11 mouse cellular contexts compared by ENCODE assay signal in the genomic region with DNA sequence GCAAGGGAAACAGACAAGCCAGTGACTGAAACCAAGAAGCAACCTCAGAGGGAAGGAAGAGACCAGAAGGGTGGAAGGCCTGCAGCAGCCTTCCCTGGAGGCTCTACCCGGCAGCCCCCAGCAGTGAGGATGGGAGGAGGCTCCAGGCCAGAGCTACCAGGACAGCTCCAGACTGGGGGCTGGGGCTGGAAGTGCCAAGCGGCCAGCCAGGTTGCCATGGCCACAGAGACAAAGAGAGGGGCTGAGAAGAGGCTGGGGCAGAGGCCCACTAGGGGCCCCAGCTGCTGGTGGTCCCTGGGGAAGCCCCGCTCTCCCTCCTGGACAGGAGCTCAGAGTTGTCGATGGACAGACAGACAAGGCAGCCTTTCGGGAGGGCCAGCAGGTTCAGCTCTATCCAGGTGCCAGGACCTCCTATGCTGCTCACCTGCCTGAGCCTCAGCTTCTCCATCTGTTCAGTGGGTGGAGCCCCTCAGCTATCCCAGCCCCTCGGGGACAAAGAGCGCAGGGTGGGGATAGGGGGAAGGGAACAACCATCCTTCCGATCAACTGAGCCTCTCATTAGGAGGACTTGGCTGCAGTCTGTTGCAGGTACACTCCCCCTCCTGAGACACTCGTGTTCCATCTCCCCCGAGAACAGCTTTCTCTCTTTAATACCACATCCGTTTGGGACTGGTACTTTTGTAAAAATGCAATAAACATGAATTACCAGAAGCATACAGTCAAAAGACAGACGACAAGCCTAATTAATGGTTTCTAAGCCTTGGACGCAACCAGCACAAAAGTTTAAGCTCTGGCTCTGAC. TPM values are rescaled to one million over a fixed set of nuclear protein-coding genes. Genes with fewer than 3 reads are reported as not detected.
A peak's percentile ranks its signal among the peaks of the same experiment; 100 is the strongest.
DNase-seq lines count a peak whose midpoint lies in the region; ATAC-seq and TF ChIP-seq lines count a peak whose summit lies in the region.
"Had no signal": no experiment of that assay in that cellular context is flagged by ENCODE, and none has a peak within 500 bp of the region (broad histone marks: within the 10 kb centered on the region; RNA-seq: fewer than 3 reads in every experiment).

No protein-coding gene starts in this region.

- TF ChIP-seq POLR2A in lung, adult 2 months (IDR thresholded peaks at IDR 0.05; ENCODE audit: borderline replicate concordance, extremely low read depth, low read depth, low read length): no peak

- no peaks in the 10 kb centered on the region for H3K27me3 ChIP-seq in forebrain, postnatal 0 days (ENCODE audit: insufficient read depth, low read length)
- no peaks in the 10 kb centered on the region for H3K27me3 ChIP-seq in midbrain, embryonic 13.5 days

- no peaks in the 10 kb centered on the region for H3K36me3 ChIP-seq in forebrain, postnatal 0 days (ENCODE audit: insufficient read depth)
- H3K36me3 ChIP-seq in midbrain, embryonic 13.5 days: no peaks in the 10 kb centered on the region

- H3K4me2 ChIP-seq in forebrain, postnatal 0 days (ENCODE audit: low read depth): peak overlapping the region; percentile 6; the same call in 1 of the 2 replicates
- peak overlapping the region; percentile 25 for H3K4me2 ChIP-seq in midbrain, embryonic 13.5 days (replicated peaks)

- peak overlapping the region; percentile 54 for H3K27ac ChIP-seq in forebrain, postnatal 0 days (ENCODE audit: low read depth, low read length)
- peak overlapping the region; percentile 85 for H3K27ac ChIP-seq in midbrain, embryonic 13.5 days
- H3K27ac ChIP-seq: liver, embryonic 14.5 days had no signal

- peak; percentile 20 for DNase-seq in cerebellum, adult 11-12 months
- DNase-seq in cerebellum, adult 8-10 months: no peak
- DNase-seq in cerebellum, postnatal 14 days: peak; percentile 41 to 43
- peak; percentile 67 for DNase-seq in forebrain, postnatal 0 days
- DNase-seq in lung, adult 2 months: no peak
- DNase-seq in urinary bladder, postnatal 10 days (ENCODE audit: low spot score): no peak
- DNase-seq in T-cell, adult 2 months (ENCODE audit: low spot score): no peak
- DNase-seq: heart, postnatal 4 days had no signal

- WGBS in forebrain, postnatal 0 days: 13% methylated on average over 13 of the region's 13 CpGs
- WGBS in midbrain, embryonic 13.5 days: 6% methylated on average over 13 of the region's 13 CpGs
- WGBS in lung, adult 2 months: 66% methylated on average over 13 of the region's 13 CpGs

- H3K9ac ChIP-seq in forebrain, postnatal 0 days: no peak overlapping the region
- H3K9ac ChIP-seq in midbrain, embryonic 13.5 days (replicated peaks): 0 out of 2 replicates have a peak overlapping the region, but pooled peaks have one; percentile 11
- H3K9ac ChIP-seq: liver, embryonic 14.5 days had no signal

- no peak overlapping the region for H3K4me3 ChIP-seq in forebrain, postnatal 0 days (ENCODE audit: low read depth, low read length)
- H3K4me3 ChIP-seq in midbrain, embryonic 13.5 days (replicated peaks): no peak overlapping the region
- H3K4me3 ChIP-seq in lung, adult 2 months (replicated peaks; ENCODE audit: extremely low read depth, low read depth, low read length): no peak overlapping the region

- TF ChIP-seq CTCF in forebrain, postnatal 0 days (IDR thresholded peaks at IDR 0.05; ENCODE audit: low read depth): no peak
- TF ChIP-seq CTCF in lung, adult 2 months (IDR thresholded peaks at IDR 0.05; ENCODE audit: insufficient read depth, low read length): no peak

- H3K4me1 ChIP-seq in forebrain, postnatal 0 days (ENCODE audit: insufficient read depth): peaks cover 17% of the 10 kb centered on the region; the same call in 1 of the 2 replicates
- H3K4me1 ChIP-seq in midbrain, embryonic 13.5 days (replicated peaks): peaks cover 69% of the 10 kb centered on the region
- H3K4me1 ChIP-seq in lung, adult 2 months (ENCODE audit: control insufficient read depth, insufficient read depth, low read length): peaks cover 5% of the 10 kb centered on the region; the same call in 1 of the 2 replicates

- H3K9me3 ChIP-seq in forebrain, postnatal 0 days (ENCODE audit: low read length): no peaks in the 10 kb centered on the region
- H3K9me3 ChIP-seq in midbrain, embryonic 13.5 days: no peaks in the 10 kb centered on the region

- peak; percentile 82 for ATAC-seq in forebrain, postnatal 0 days
- ATAC-seq in midbrain, embryonic 13.5 days: peak; percentile 88
- ATAC-seq: Patski had no signal

RNA-seq across cellular contexts. Expression of a gene that starts 34.5 kb away (rescaled TPM):
- total RNA-seq in forebrain, postnatal 0 days (2014; rRNA removed): 30.6 and 31.3 TPM in 2 replicates
- polyA plus RNA-seq in forebrain, postnatal 0 days (2015; fragmentation: Nextera tagmentation; extraction: Ambion mirVana): 14.5 and 17.5 TPM in 2 replicates
- polyA plus RNA-seq in midbrain, embryonic 13.5 days (2015; fragmentation: Nextera tagmentation; extraction: Ambion mirVana): 17.7 and 21.1 TPM in 2 replicates
- 61.1 and 64.0 TPM in 2 replicates for polyA plus RNA-seq in lung, adult 2 months (2012; rRNA removed)

Comparison
In these comparisons a context has a peak if more than half of its experiments do, and no peak if none do; other contexts are left out.
1. DNase-seq: peak in cerebellum, adult 11-12 months (single experiment), cerebellum, postnatal 14 days (2 of 2) and forebrain, postnatal 0 days (single experiment); none in cerebellum, adult 8-10 months (single experiment), lung, adult 2 months (single experiment), urinary bladder, postnatal 10 days (single experiment) and T-cell, adult 2 months (single experiment).